ENCODE assay signal across 21 mouse cellular contexts in the genomic region with DNA sequence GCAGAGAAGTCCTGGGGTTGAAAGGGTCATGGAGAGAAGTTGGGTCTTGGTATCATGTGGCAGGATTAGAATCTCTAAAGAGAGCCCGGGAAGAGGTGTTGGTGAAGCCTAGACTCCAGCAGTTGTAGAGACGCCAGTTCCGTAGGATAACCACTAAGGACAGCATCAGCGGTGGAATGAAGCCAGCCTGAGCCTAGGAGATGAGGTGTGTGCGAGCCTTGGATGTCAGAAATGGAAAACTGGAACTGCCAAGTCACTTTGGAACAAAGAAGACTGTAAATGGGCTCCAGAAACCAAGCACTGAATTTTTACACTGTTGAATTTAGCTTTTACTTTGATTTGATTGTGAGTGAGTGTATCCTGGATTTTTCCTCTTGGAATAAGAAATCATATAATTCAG.
DNase-seq lines count a peak whose midpoint lies in the region; ATAC-seq and TF ChIP-seq lines count a peak whose summit lies in the region.
"Had no signal": no experiment of that assay in that cellular context is flagged by ENCODE, and none has a peak within 500 bp of the region (broad histone marks: within the 10 kb centered on the region; RNA-seq: fewer than 3 reads in every experiment).

No protein-coding gene starts in this region.

- H3K36me3 ChIP-seq in midbrain, embryonic 11.5 days (ENCODE audit: control insufficient read depth, insufficient read depth, low read length) = no peaks in the 10 kb centered on the region
- no peaks in the 10 kb centered on the region for H3K36me3 ChIP-seq in midbrain, embryonic 10.5 days
- H3K36me3 ChIP-seq: embryonic facial prominence, embryonic 13.5 days; forebrain, embryonic 12.5 days; heart, embryonic 12.5 days; hindbrain, embryonic 10.5 days had no signal

- H3K9me3 ChIP-seq in midbrain, embryonic 11.5 days (ENCODE audit: control insufficient read depth, low read length) = no peaks in the 10 kb centered on the region
- no peaks in the 10 kb centered on the region for H3K9me3 ChIP-seq in midbrain, embryonic 10.5 days (replicated peaks)
- H3K9me3 ChIP-seq: embryonic facial prominence, embryonic 13.5 days; forebrain, embryonic 12.5 days; heart, embryonic 12.5 days; hindbrain, embryonic 10.5 days had no signal

- 88% methylated on average over 5 of the region's 5 CpGs for WGBS in midbrain, embryonic 11.5 days
- WGBS in midbrain, embryonic 10.5 days = 89% methylated on average over 5 of the region's 5 CpGs

- H3K4me2 ChIP-seq in midbrain, embryonic 11.5 days = no peak overlapping the region
- H3K4me2 ChIP-seq: embryonic facial prominence, embryonic 13.5 days; forebrain, embryonic 12.5 days; heart, embryonic 12.5 days; hindbrain, embryonic 14.5 days had no signal

- peak; percentile 6 for DNase-seq in gastrocnemius, postnatal 14 days
- no peak for DNase-seq in gastrocnemius, adult 2 months
- peak; percentile 8 for DNase-seq in midbrain, embryonic 11.5 days (ENCODE audit: low spot score, missing footprints)
- no peak for DNase-seq in midbrain, embryonic 10.5 days (ENCODE audit: low spot score)
- peak; percentile 14 to 35 for DNase-seq in left cerebral cortex, postnatal 36 days (ENCODE audit: low spot score in 2 of 2)
- DNase-seq in right cerebral cortex, postnatal 36 days (ENCODE audit: low spot score in 2 of 2) = peak; percentile 17 to 30
- DNase-seq in ovary, adult 18-20 months (ENCODE audit: low spot score) = no peak
- DNase-seq: adrenal gland, postnatal 14 days; cerebellum, adult 18-20 months; cerebellum, adult 9-11 months; cerebellum, postnatal 36 days; gastrocnemius, postnatal 25 days had no signal

- TF ChIP-seq CTCF in gastrocnemius, adult 2 months (IDR thresholded peaks at IDR 0.05) = no peak

- ATAC-seq in midbrain, embryonic 11.5 days (ENCODE audit: low FRiP score) = no peak
- ATAC-seq: activated CD4-positive, CD25-positive, alpha-beta regulatory T cell, adult 4 months; forebrain, embryonic 16.5 days; Patski had no signal

- H3K27ac ChIP-seq in gastrocnemius, adult 2 months = no peak overlapping the region
- H3K27ac ChIP-seq in midbrain, embryonic 11.5 days (ENCODE audit: low read depth, low read length) = no peak overlapping the region
- no peak overlapping the region for H3K27ac ChIP-seq in midbrain, embryonic 10.5 days (replicated peaks)
- H3K27ac ChIP-seq: embryonic facial prominence, embryonic 13.5 days; forebrain, embryonic 12.5 days; hindbrain, embryonic 10.5 days; hindbrain, embryonic 14.5 days had no signal

- intact Hi-C loops in gastrocnemius, postnatal 14 days (cut with DNase I; ENCODE audit: low total_unique reads) = no loop called here
- intact Hi-C loops in gastrocnemius, adult 2 months (cut with DNase I) = no loop called here
- intact Hi-C loops in left cerebral cortex, postnatal 36 days (cut with DNase I) = no loop called here

- no peaks in the 10 kb centered on the region for H3K27me3 ChIP-seq in midbrain, embryonic 11.5 days (ENCODE audit: control insufficient read depth, insufficient read depth, low read length)
- no peaks in the 10 kb centered on the region for H3K27me3 ChIP-seq in midbrain, embryonic 10.5 days (ENCODE audit: low read depth, poor library complexity, severe bottlenecking)
- H3K27me3 ChIP-seq: CH12.LX; embryonic facial prominence, embryonic 13.5 days; forebrain, embryonic 12.5 days; heart, embryonic 12.5 days had no signal

- H3K9ac ChIP-seq in midbrain, embryonic 11.5 days (ENCODE audit: low read length) = no peak overlapping the region
- H3K9ac ChIP-seq: embryonic facial prominence, embryonic 13.5 days; forebrain, embryonic 12.5 days; heart, embryonic 12.5 days; hindbrain, embryonic 14.5 days had no signal

- no peaks in the 10 kb centered on the region for H3K4me1 ChIP-seq in midbrain, embryonic 11.5 days (ENCODE audit: control insufficient read depth, insufficient read depth, low read length)
- no peaks in the 10 kb centered on the region for H3K4me1 ChIP-seq in midbrain, embryonic 10.5 days
- H3K4me1 ChIP-seq: embryonic facial prominence, embryonic 13.5 days; forebrain, embryonic 12.5 days; heart, embryonic 12.5 days; hindbrain, embryonic 10.5 days had no signal

- H3K4me3 ChIP-seq in gastrocnemius, adult 2 months = no peak overlapping the region
- no peak overlapping the region for H3K4me3 ChIP-seq in midbrain, embryonic 11.5 days (ENCODE audit: low read depth, low read length)
- H3K4me3 ChIP-seq in midbrain, embryonic 10.5 days = no peak overlapping the region
- H3K4me3 ChIP-seq: embryonic facial prominence, embryonic 13.5 days; forebrain, embryonic 12.5 days; heart, embryonic 12.5 days; hindbrain, embryonic 10.5 days had no signal

Comparison
In these comparisons a context has a peak if more than half of its experiments do, and no peak if none do; other contexts are left out.
1. DNase-seq: peak in gastrocnemius, postnatal 14 days (single experiment), midbrain, embryonic 11.5 days (single experiment), left cerebral cortex, postnatal 36 days (2 of 2) and right cerebral cortex, postnatal 36 days (2 of 2); none in gastrocnemius, adult 2 months (single experiment), midbrain, embryonic 10.5 days (single experiment) and ovary, adult 18-20 months (single experiment).